Mouse (Mus musculus) skeletal muscle tissue, adult 2 months (tissue): ENCODE measurements at regions not wholly inside any gene's neighbourhood (a gene's known extent, or its start where the extent isn't known, plus 50 kb on each side); places are given as distances from the start of the nearest gene placed in this dataset.
A peak's percentile ranks its signal among the peaks of the same experiment; 100 is the strongest.

Source experiments
- DNase-seq: peaks from one replicate; pipeline ENCODE4 v3.0.0-alpha.2; 2012; ENCODE audit warnings: low read depth, low spot score

- DNase-seq, result no peak
Observed at GRCm38 (mm10) chr14:24631994-24632393, 145.1 kb downstream of the Rps24 start.

- DNase-seq, result no peak
Observed at GRCm38 (mm10) chr14:24641853-24642252, 154.9 kb downstream of the Rps24 start.

- DNase-seq, result no peak
Observed at GRCm38 (mm10) chr14:24644117-24644808, 157.3 kb downstream of the Rps24 start.

- DNase-seq, result no peak
Observed at GRCm38 (mm10) chr14:24646239-24646848, 159.4 kb downstream of the Rps24 start.

- DNase-seq, result no peak
Observed at GRCm38 (mm10) chr14:24647722-24648121, 160.8 kb downstream of the Rps24 start.

GRCm38 (mm10) chr14:24650195-24650901 lies 163.4 kb downstream of the Rps24 start:
- DNase-seq, result no peak

GRCm38 (mm10) chr14:24650902-24651270 lies 164.0 kb downstream of the Rps24 start:
- no peak for DNase-seq

GRCm38 (mm10) chr14:24652591-24652990 lies 165.7 kb downstream of the Rps24 start:
- DNase-seq, result no peak

- DNase-seq, result peak; percentile 19
Observed at GRCm38 (mm10) chr14:24655580-24655979, 168.7 kb downstream of the Rps24 start.

GRCm38 (mm10) chr14:24661797-24662196 lies 174.9 kb downstream of the Rps24 start:
- no peak for DNase-seq

- DNase-seq, result no peak
Observed at GRCm38 (mm10) chr14:24665210-24665609, 178.3 kb downstream of the Rps24 start.
